Mouse (Mus musculus): ENCODE results near the gene Tspan5. TPM values are rescaled to one million over a fixed set of nuclear protein-coding genes. Genes with fewer than 3 reads are reported as not detected.
A peak's percentile ranks its signal among the peaks of the same experiment; 100 is the strongest.

Gene Tspan5
- polyA plus RNA-seq, 1 experiment from 2014 or later: 115 TPM

DNA sequence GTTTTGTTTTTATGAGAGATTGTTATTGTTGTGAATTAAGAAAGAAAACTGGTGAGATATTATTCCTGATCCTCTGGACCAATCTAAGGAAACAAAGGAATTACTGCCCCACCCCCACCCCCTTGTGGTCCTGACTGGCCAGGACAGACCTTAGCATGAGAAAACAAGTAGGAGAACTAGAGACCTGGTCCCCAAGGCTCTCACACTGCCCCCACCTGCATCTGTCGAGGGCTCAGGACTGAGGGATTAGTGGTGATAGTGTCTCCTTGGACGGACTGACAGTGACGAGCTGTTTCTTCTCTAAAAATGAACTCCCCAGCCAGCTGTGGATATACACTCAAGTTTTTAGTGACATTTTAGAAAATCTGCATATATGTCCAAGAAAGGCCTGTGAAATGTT is 70.6 kb downstream of the Tspan5 start:
- peaks cover 18% of the 10 kb centered on the region; the same call in 1 of the 2 replicates for H3K4me1 ChIP-seq (replicated peaks; ENCODE audit: control insufficient read depth, insufficient read depth, low read length)

DNA sequence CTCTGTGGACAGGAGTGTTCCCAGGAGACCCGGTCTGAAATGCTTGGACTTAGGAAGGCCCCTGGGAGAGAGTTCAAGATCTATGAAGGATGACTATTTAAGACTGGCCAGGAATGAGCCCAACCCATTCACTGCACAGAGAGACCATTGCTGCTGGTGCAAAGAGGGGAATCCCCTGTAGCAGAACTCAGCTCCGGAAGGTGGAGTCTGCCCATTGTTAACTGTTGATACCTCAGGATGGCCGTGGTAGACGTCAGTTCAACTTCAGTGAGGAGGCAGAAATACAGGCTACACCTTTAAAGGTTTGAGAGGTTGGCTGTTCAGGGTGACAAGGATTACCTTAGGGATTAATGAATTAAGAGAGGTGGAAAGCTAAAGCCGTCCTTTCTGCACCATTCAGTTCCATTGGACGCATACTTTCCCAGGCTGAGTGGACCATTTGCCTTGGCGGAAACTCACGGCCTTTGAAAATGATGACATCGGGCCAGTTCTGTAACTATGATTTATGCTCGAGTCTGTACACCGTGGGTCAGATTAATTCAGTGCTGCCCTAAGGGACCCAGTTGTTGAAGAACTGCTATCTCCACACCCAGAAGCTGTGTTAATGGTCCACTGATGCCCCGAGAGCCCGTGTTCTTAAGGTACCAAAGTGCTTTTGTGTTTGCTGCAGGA is 71.3 kb downstream of the Tspan5 start:
- Histone ChIP-seq H3K27ac (no peak overlapping the region), H3K4me1 (replicated peaks; ENCODE audit: control insufficient read depth, insufficient read depth, low read length) (peaks cover 18% of the 10 kb centered on the region; the same call in 1 of the 2 replicates), H3K36me3 (replicated peaks; ENCODE audit: control insufficient read depth, insufficient read depth) (no peaks in the 10 kb centered on the region), H3K4me3 (replicated peaks; ENCODE audit: low read length) (no peak overlapping the region), H3K9me3 (ENCODE audit: control insufficient read depth, low read length) (no peaks in the 10 kb centered on the region), H3K27me3 (ENCODE audit: control insufficient read depth, insufficient read depth, low read length) (no peaks in the 10 kb centered on the region), H3K9ac (no peak overlapping the region), H3K4me2 (replicated peaks) (no peak overlapping the region)
- ATAC-seq (ENCODE audit: low FRiP score) (no peak), DNase-seq (ENCODE audit: low spot score) (no peak)
- WGBS: 75% methylated on average over 13 of the region's 13 CpGs

More for the DNA sequence above, 70.6 kb downstream of the Tspan5 start:
- no peaks in the 10 kb centered on the region for H3K27me3 ChIP-seq (ENCODE audit: control insufficient read depth, insufficient read depth, low read length)
- DNase-seq (ENCODE audit: low spot score) (no peak), ATAC-seq (ENCODE audit: low FRiP score) (no peak)
- H3K4me2 ChIP-seq (replicated peaks): no peak overlapping the region
- no peaks in the 10 kb centered on the region for H3K36me3 ChIP-seq (replicated peaks; ENCODE audit: control insufficient read depth, insufficient read depth)
- 30% methylated on average over 3 of the region's 3 CpGs for WGBS
- H3K9me3 ChIP-seq (ENCODE audit: control insufficient read depth, low read length): no peaks in the 10 kb centered on the region
- H3K9ac ChIP-seq: no peak overlapping the region
- no peak overlapping the region for H3K4me3 ChIP-seq (replicated peaks; ENCODE audit: low read length)
- no peak overlapping the region for H3K27ac ChIP-seq

DNA sequence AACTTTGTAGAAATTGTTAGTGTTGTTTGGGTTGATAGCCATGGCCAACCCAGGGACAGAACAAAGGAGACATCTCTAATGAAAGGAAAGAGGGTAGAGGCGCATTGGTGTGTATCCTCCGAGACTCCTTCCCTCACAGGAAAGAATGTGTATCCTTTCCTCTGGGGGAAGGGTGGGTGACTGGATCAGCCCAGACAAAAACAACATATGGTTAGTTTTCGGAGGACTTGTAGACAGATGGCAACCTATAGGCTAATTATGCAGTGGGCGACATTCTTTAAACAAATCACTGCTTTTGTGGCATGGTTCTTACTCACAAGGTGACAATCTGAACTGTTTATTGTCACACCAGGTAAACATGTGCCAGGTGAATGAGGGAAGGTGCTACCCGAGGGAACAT is 72.5 kb downstream of the Tspan5 start:
- H3K9ac ChIP-seq: no peak overlapping the region
- H3K4me2 ChIP-seq (replicated peaks): no peak overlapping the region
- H3K4me3 ChIP-seq (replicated peaks; ENCODE audit: low read length): no peak overlapping the region
- H3K27me3 ChIP-seq (ENCODE audit: control insufficient read depth, insufficient read depth, low read length): no peaks in the 10 kb centered on the region
- H3K4me1 ChIP-seq (replicated peaks; ENCODE audit: control insufficient read depth, insufficient read depth, low read length): peaks cover 20% of the 10 kb centered on the region; the same call in 1 of the 2 replicates
- DNase-seq (ENCODE audit: low spot score) (no peak), ATAC-seq (ENCODE audit: low FRiP score) (no peak)
- no peak overlapping the region for H3K27ac ChIP-seq
- no peaks in the 10 kb centered on the region for H3K9me3 ChIP-seq (ENCODE audit: control insufficient read depth, low read length)
- H3K36me3 ChIP-seq (replicated peaks; ENCODE audit: control insufficient read depth, insufficient read depth): no peaks in the 10 kb centered on the region
- 49% methylated on average over 5 of the region's 5 CpGs for WGBS

DNA sequence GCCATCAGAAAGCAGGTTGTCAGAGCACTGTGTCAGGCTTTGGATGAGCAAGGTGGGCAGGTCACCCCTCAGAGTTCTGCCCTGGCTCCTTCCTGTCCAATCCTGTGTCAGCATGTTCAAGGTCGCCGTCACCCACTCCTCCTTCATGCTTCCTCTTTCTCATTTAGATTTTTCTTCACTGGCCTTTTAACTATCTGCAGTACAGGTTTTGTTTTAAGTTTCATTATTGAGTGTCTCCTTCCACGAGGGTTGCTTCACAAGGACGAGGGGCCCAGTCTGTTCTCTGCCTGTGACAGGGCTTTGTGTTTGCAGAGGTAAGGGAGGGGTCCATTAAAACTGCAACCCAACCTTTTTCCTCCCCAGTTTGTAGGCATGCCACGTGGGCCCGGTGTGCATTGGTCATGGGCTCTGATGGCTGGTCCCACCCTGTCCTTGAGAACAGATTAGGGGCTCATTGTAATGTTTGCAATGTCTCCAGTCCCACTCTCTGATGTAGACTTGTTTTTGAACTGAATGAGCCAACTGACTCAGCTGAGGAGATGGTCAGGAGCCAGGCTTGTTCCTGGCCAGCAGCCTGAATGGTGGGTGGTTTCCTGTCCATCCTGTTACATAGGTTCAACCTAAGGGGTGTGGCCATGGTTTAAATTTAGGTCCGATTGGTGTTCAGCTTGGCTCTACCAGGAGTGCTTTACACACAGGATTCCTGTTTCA is 73.3 kb downstream of the Tspan5 start:
- no peak overlapping the region for H3K9ac ChIP-seq
- H3K27ac ChIP-seq: no peak overlapping the region
- H3K36me3 ChIP-seq (replicated peaks; ENCODE audit: control insufficient read depth, insufficient read depth): no peaks in the 10 kb centered on the region
- no peak overlapping the region for H3K4me2 ChIP-seq (replicated peaks)
- peaks cover 20% of the 10 kb centered on the region; the same call in 1 of the 2 replicates for H3K4me1 ChIP-seq (replicated peaks; ENCODE audit: control insufficient read depth, insufficient read depth, low read length)
- no peaks in the 10 kb centered on the region for H3K9me3 ChIP-seq (ENCODE audit: control insufficient read depth, low read length)
- no peaks in the 10 kb centered on the region for H3K27me3 ChIP-seq (ENCODE audit: control insufficient read depth, insufficient read depth, low read length)
- WGBS: 84% methylated on average over 7 of the region's 7 CpGs
- DNase-seq (ENCODE audit: low spot score) (no peak), ATAC-seq (ENCODE audit: low FRiP score) (no peak; the same call in 1 of the 2 replicates)
- no peak overlapping the region for H3K4me3 ChIP-seq (replicated peaks; ENCODE audit: low read length)

DNA sequence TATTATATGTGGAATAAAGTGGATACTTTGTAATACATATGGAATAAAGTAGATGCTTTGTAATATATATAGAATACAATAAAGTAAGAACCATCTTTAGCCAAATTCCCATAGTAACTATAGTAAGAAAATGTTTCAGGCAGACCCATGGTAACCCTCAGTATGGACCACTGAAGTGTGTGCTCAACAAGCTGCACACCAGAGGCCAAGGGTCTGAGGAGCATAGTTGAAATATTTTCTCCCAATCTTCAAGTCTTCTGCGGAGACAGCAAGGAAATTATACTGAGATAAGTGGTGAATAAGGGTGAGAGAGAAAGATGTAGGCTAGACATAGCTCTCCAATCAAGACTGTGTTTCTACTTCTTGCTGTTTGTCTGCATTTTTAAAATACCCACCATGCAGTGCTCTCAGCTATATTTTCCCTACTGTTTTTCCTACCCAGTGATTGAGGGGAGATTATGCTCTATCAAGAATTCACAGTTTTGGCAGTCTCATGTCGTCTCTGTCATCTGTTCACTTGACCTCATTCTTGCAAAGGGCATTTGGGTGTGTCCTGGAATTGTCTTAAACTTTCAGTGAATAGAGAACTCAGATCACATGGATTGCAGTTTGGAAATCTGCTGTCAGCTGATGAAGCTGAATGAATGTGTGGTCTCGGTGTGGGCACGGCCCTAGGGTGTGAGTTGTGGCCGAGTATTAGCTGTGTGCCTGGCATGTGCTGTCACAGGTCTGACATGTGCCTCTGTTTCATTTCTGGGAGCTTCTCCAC is 75.1 kb downstream of the Tspan5 start:
- ATAC-seq (ENCODE audit: low FRiP score) (no peak), DNase-seq (ENCODE audit: low spot score) (no peak)
- no peak overlapping the region for H3K27ac ChIP-seq
- no peak overlapping the region for H3K4me2 ChIP-seq (replicated peaks)
- 48% methylated on average over 5 of the region's 5 CpGs for WGBS
- H3K4me3 ChIP-seq (replicated peaks; ENCODE audit: low read length): no peak overlapping the region
- H3K27me3 ChIP-seq (ENCODE audit: control insufficient read depth, insufficient read depth, low read length): no peaks in the 10 kb centered on the region
- peaks cover 31% of the 10 kb centered on the region for H3K4me1 ChIP-seq (replicated peaks; ENCODE audit: control insufficient read depth, insufficient read depth, low read length)
- H3K9me3 ChIP-seq (ENCODE audit: control insufficient read depth, low read length): no peaks in the 10 kb centered on the region
- H3K36me3 ChIP-seq (replicated peaks; ENCODE audit: control insufficient read depth, insufficient read depth): no peaks in the 10 kb centered on the region
- H3K9ac ChIP-seq: no peak overlapping the region

DNA sequence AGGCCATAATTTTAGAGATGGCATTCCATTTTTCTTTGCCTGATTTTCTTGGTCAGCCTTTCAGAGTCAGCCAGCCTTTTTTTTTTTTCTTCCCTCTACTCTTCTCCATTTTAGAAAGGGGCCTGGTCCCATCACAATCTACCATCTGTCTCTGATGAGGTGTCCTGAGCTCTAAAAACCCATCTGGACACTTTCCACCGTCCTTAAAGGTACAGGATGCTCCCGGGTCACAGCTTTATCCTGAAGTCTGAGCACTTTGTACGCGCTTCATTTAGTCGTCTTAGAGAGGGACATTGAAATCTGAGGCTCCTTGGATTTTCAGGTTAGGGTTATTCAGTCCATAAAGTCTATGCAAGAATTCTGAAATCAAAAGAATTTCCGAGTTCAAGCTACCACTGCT is 77.9 kb downstream of the Tspan5 start:
- Histone ChIP-seq H3K36me3 (replicated peaks; ENCODE audit: control insufficient read depth, insufficient read depth) (no peaks in the 10 kb centered on the region), H3K4me1 (replicated peaks; ENCODE audit: control insufficient read depth, insufficient read depth, low read length) (peaks cover 36% of the 10 kb centered on the region), H3K27ac (no peak overlapping the region), H3K9me3 (ENCODE audit: control insufficient read depth, low read length) (no peaks in the 10 kb centered on the region), H3K4me3 (replicated peaks; ENCODE audit: low read length) (no peak overlapping the region), H3K4me2 (replicated peaks) (no peak overlapping the region), H3K27me3 (ENCODE audit: control insufficient read depth, insufficient read depth, low read length) (no peaks in the 10 kb centered on the region), H3K9ac (no peak overlapping the region)
- DNase-seq (ENCODE audit: low spot score): no peak
- 80% methylated on average over 6 of the region's 6 CpGs for WGBS
- no peak for ATAC-seq (ENCODE audit: low FRiP score)

DNA sequence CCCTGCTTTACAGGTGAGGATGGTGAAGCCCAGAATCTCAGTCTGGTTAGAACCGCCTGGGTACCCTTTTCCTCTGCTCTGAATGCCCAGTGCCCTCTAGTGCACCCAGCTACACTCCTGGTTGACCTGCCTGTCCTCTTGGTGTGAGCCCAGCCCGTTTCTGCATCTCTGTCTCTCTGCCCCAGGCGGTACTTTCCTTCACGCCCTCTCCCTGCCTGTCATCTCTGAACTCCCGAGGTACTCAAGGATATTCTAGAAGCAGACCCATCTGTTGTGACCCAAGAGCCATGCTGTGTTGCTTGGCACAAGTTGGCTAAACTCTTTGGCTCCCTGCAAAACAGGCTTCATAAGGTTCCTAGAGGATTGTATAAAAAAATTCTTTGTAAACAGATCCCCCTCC is 78.3 kb downstream of the Tspan5 start:
- no peak for ATAC-seq (ENCODE audit: low FRiP score)

DNA sequence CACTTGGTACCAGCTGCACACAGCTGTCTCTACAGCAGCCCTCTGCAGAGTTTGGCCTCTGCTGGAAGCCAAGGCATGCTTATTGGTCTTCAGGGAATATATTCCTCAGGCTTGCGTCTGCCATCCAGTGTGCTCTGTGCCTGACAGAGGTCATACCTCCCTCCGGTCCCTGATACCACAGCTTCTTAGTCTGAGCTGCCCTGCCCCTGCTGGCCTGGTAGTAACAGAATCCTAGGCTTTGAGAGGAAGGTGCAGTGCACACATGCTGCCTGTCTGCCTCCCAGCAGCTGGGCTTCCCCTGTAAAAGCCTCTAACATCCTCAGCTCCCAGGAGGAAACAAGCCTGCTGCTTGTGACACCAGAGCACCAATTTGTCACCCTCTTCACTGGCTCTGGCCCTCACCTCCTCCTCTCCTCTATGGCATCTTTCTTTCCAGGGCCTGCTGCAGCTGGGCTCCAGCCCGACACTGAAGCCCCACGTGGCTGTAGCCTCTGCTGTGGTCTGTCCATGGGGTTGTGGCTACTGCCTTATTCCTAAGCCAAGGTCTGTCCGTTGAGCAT is 80.0 kb downstream of the Tspan5 start:
- peak overlapping the region; percentile 22; the same call in 1 of the 2 replicates for H3K27ac ChIP-seq
- WGBS: 10% methylated on average over 5 of the region's 5 CpGs
- no peak for DNase-seq (ENCODE audit: low spot score)
- H3K36me3 ChIP-seq (replicated peaks; ENCODE audit: control insufficient read depth, insufficient read depth): no peaks in the 10 kb centered on the region
- H3K4me1 ChIP-seq (replicated peaks; ENCODE audit: control insufficient read depth, insufficient read depth, low read length): peaks cover 52% of the 10 kb centered on the region
- ATAC-seq (ENCODE audit: low FRiP score): peak; percentile 21; the same call in 1 of the 2 replicates
- no peaks in the 10 kb centered on the region for H3K27me3 ChIP-seq (ENCODE audit: control insufficient read depth, insufficient read depth, low read length)
- H3K4me2 ChIP-seq (replicated peaks): no peak overlapping the region
- no peak overlapping the region for H3K4me3 ChIP-seq (replicated peaks; ENCODE audit: low read length)
- H3K9ac ChIP-seq: no peak overlapping the region; the same call in 1 of the 2 replicates
- H3K9me3 ChIP-seq (ENCODE audit: control insufficient read depth, low read length): no peaks in the 10 kb centered on the region

More for the DNA sequence above, 78.3 kb downstream of the Tspan5 start:
- Histone ChIP-seq H3K4me1 (replicated peaks; ENCODE audit: control insufficient read depth, insufficient read depth, low read length) (peaks cover 40% of the 10 kb centered on the region), H3K27me3 (ENCODE audit: control insufficient read depth, insufficient read depth, low read length) (no peaks in the 10 kb centered on the region), H3K9ac (no peak overlapping the region), H3K36me3 (replicated peaks; ENCODE audit: control insufficient read depth, insufficient read depth) (no peaks in the 10 kb centered on the region), H3K4me2 (replicated peaks) (no peak overlapping the region), H3K9me3 (ENCODE audit: control insufficient read depth, low read length) (no peaks in the 10 kb centered on the region), H3K27ac (no peak overlapping the region), H3K4me3 (replicated peaks; ENCODE audit: low read length) (no peak overlapping the region)
- WGBS: 71% methylated on average over 5 of the region's 5 CpGs
- no peak for DNase-seq (ENCODE audit: low spot score)

DNA sequence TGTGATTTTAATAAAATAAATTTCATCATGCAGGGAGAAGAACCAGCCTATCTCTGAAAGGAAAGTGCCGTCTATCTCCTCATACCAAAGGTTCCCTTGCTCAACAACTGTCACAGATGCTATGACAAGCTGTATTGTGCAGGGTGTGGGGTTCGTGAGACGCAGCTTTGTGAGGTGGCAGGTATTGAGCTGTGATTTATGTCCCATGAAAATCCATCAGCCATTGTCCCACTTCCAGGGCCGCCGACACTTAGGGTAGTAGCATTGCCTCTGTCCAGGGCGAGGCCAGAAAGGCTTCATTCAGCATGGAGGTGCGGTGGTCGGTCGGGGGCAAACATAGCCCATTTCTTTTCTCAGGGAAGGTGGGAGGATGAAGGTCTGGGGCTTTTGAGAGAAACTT is 81.9 kb downstream of the Tspan5 start:
- H3K36me3 ChIP-seq (replicated peaks; ENCODE audit: control insufficient read depth, insufficient read depth): no peaks in the 10 kb centered on the region
- DNase-seq (ENCODE audit: low spot score): no peak
- H3K4me3 ChIP-seq (replicated peaks; ENCODE audit: low read length): no peak overlapping the region
- no peak for ATAC-seq (ENCODE audit: low FRiP score)
- WGBS: 36% methylated on average over 9 of the region's 9 CpGs
- no peak overlapping the region for H3K9ac ChIP-seq
- no peaks in the 10 kb centered on the region for H3K9me3 ChIP-seq (ENCODE audit: control insufficient read depth, low read length)
- H3K4me1 ChIP-seq (replicated peaks; ENCODE audit: control insufficient read depth, insufficient read depth, low read length): peaks cover 50% of the 10 kb centered on the region
- no peak overlapping the region for H3K4me2 ChIP-seq (replicated peaks)
- H3K27ac ChIP-seq: no peak overlapping the region
- H3K27me3 ChIP-seq (ENCODE audit: control insufficient read depth, insufficient read depth, low read length): no peaks in the 10 kb centered on the region
